Mouse (Mus musculus) heart, embryonic 15.5 days (tissue): ENCODE measurements at regions not wholly inside any gene's neighbourhood (a gene's known extent, or its start where the extent isn't known, plus 50 kb on each side); places are given as distances from the start of the nearest gene placed in this dataset.
"Not testable (repeated sequence)": the region's sequence is repeated elsewhere in the genome, so short reads cannot be mapped to it uniquely, and the experiment has no call there.

ENCODE experiments used
- ATAC-seq: fragments of 200-750 bp; cut with Nextera tagmentation; replicated peaks from 2 replicates; pipeline ENCODE4 v1.8.0; 2017; ENCODE audit warnings: low read depth, moderate TSS enrichment; ENCODE audit not compliant: insufficient number of reproducible peaks, insufficient read depth, low FRiP score
- H3K27ac ChIP-seq: fragments of 300-500 bp; sonication (generic); 2 replicates; pipeline ENCODE4 v1.5.1; 2015; ENCODE audit warnings: mild to moderate bottlenecking, inconsistent platforms
- H3K27me3 ChIP-seq: fragments of 300-500 bp; sonication (generic); 2 replicates; pipeline ENCODE4 v1.6.1; 2015; ENCODE audit warnings: inconsistent platforms
- H3K36me3 ChIP-seq: fragments of 300-500 bp; sonication (generic); 2 replicates; pipeline ENCODE4 v1.6.1; 2015; ENCODE audit warnings: mild to moderate bottlenecking, inconsistent platforms
- H3K4me1 ChIP-seq: fragments of 300-500 bp; sonication (generic); replicated peaks from 2 replicates; pipeline ENCODE4 v1.6.1; 2015; ENCODE audit warnings: inconsistent platforms
- H3K4me2 ChIP-seq: fragments of 300-500 bp; sonication (generic); 2 replicates; pipeline ENCODE4 v1.6.1; 2015; ENCODE audit warnings: inconsistent platforms, mild to moderate bottlenecking, moderate library complexity
- H3K4me3 ChIP-seq: fragments of 300-500 bp; sonication (generic); 2 replicates; pipeline ENCODE4 v1.5.1; 2015; ENCODE audit warnings: mild to moderate bottlenecking, inconsistent platforms
- H3K9ac ChIP-seq: fragments of 300-500 bp; sonication (generic); 2 replicates; pipeline ENCODE4 v1.6.1; 2015; ENCODE audit warnings: mild to moderate bottlenecking, inconsistent platforms
- H3K9me3 ChIP-seq: fragments of 300-500 bp; sonication (generic); replicated peaks from 2 replicates; pipeline ENCODE4 v1.6.1; 2016; ENCODE audit warnings: inconsistent platforms
- WGBS: fragments of 180-500 bp; shearing (Covaris S2); methylation state at CpG from one replicate; pipeline ENCODE4 v1.1.7; 2015; ENCODE audit warnings: mixed read lengths; 5-methylcytosine and 5-hydroxymethylcytosine counted together

DNA sequence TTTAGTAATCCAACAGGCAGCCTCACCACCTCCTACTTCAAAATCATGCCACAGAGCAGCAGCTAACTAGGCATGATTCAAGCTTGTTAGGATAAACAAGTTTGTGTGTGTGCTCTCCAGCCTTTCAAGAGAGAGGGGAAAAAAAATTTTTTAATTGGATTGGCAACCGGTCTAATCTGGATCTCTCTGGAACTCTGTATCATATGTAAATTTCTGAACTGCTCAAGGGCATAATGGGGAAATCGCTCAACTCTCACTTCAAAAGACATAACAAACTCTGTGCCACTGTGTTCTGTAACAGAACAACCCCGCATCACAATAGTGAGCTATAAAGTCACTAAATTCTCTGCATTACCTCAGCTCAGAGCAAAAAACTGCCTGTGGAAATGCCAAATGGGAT lies 147.9 kb upstream of the Krtap11-1 start:
- no peaks in the 10 kb centered on the region for H3K4me1 ChIP-seq
- no peaks in the 10 kb centered on the region for H3K27me3 ChIP-seq
- ATAC-seq: no peak
- no peak overlapping the region for H3K4me2 ChIP-seq
- no peak overlapping the region for H3K9ac ChIP-seq
- H3K36me3 ChIP-seq: no peaks in the 10 kb centered on the region
- no peak overlapping the region for H3K27ac ChIP-seq
- 79% methylated on average over 3 of the region's 3 CpGs for WGBS
- no peaks in the 10 kb centered on the region for H3K9me3 ChIP-seq
- H3K4me3 ChIP-seq: no peak overlapping the region

DNA sequence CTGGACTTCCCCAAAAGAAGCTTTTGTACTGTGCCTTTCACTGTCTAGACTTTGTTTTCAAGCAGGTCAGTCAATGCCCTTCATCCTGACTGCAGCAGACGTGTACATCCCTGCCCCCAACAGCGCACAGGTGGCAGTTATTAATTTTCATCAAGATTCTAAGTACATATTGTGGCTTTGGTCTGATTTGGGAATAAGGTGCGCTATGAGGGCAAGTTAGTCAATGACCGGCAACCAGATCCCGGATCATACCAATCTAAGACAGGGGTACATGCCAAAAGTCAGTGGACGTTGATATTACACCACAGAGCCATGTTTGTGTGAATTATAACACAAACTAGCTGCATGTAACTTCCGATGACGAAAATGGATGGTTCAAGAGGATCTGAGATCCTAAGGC lies 144.7 kb upstream of the Krtap11-1 start:
- not testable (repeated sequence) for H3K4me2 ChIP-seq, H3K4me3 ChIP-seq, H3K9me3 ChIP-seq, H3K27ac ChIP-seq, H3K36me3 ChIP-seq, ATAC-seq, H3K9ac ChIP-seq, H3K27me3 ChIP-seq, H3K4me1 ChIP-seq
- 90% methylated on average over 8 of the region's 8 CpGs for WGBS

DNA sequence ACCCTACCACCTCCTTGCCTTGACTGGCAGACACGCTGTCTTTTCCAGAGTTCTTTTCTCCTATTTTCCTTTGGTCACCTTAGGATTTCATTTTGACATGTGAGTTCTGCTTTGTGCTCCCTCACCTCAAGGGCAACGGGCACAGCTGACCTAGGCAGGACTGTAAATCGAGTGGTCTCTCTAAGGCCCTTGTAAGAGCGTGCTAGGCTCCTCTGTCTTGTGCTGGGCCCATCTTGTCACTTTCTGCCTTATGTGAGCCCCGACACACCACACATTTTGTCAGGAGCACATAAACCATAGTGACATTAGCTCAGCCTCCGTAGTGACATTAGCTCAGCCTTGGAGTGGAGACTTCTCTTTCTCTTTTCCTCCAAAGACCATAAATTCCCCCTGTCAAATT lies 133.3 kb upstream of the Krtap11-1 start:
- Histone ChIP-seq H3K27ac (no peak overlapping the region), H3K9me3 (no peaks in the 10 kb centered on the region), H3K27me3 (no peaks in the 10 kb centered on the region), H3K36me3 (no peaks in the 10 kb centered on the region), H3K9ac (no peak overlapping the region), H3K4me2 (no peak overlapping the region), H3K4me3 (no peak overlapping the region), H3K4me1 (peaks cover 6% of the 10 kb centered on the region; the same call in 1 of the 2 replicates)
- 74% methylated on average over 6 of the region's 6 CpGs for WGBS
- no peak for ATAC-seq

DNA sequence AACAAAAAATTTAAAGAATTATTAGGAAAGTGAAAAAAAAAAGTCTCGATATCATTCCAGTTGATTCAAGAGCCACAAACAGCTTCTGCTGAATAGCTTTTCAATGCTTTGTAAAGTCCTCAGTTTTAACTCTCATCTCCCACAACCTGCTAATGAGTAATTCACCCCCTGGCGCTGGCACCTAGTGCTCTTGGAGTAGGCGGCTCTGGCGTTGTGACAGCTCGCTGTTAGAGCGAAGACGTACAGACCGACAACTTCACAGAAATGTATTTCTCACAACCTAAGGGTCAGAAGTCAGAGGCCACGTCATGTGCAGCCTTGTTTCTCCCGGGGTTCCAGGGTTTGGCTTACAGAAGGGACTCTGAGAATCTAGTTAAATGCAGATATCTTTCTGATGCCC lies 132.2 kb upstream of the Krtap11-1 start:
- 64% methylated on average over 10 of the region's 10 CpGs for WGBS
- ATAC-seq: no peak
- Histone ChIP-seq H3K36me3 (no peaks in the 10 kb centered on the region), H3K4me2 (no peak overlapping the region), H3K9ac (no peak overlapping the region), H3K27me3 (no peaks in the 10 kb centered on the region), H3K4me1 (peaks cover 7% of the 10 kb centered on the region; the same call in 1 of the 2 replicates), H3K9me3 (no peaks in the 10 kb centered on the region), H3K27ac (no peak overlapping the region), H3K4me3 (no peak overlapping the region)

DNA sequence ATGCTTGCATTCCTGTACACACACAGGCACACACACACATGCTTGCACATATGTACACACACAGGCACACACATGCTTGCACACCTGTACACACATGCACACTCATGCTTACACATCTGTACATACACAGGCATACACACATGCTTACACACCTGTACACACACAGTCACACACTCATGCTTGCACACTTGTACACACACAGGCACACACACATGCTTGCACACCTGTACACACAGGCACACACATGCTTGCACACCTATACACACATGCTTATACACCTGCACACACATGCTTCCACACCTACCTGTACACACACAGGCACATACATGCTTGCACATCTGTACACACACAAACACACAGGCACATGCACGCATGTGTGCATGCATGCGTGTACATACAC lies 131.4 kb upstream of the Krtap11-1 start:
- 91% methylated on average over 2 of the region's 2 CpGs for WGBS
- Histone ChIP-seq H3K27me3 (no peaks in the 10 kb centered on the region), H3K9ac (no peak overlapping the region), H3K4me2 (no peak overlapping the region), H3K27ac (no peak overlapping the region), H3K9me3 (no peaks in the 10 kb centered on the region), H3K4me1 (peaks cover 7% of the 10 kb centered on the region; the same call in 1 of the 2 replicates), H3K36me3 (no peaks in the 10 kb centered on the region), H3K4me3 (no peak overlapping the region)
- no peak for ATAC-seq

DNA sequence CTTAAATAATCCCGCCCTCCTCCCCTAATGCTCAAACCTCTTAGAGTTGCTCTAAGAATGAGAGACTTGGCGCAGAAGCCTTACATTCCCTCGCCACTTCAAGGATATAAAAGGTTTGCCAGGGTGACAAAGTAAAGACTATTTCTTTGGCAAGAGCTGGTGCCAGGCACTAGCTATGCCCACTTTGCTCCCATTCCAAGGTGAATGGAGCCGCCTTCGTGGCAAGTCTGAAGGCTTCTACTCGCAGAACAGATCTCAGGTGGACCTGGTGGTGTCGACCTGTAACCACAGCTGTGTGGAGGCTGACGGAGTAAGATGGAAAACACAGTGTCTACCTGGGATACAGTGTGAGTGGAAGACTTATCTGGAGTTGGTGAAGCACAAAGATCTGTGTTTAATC lies 130.8 kb upstream of the Krtap11-1 start:
- Histone ChIP-seq H3K4me2 (no peak overlapping the region), H3K4me3 (no peak overlapping the region), H3K9me3 (no peaks in the 10 kb centered on the region), H3K4me1 (peaks cover 7% of the 10 kb centered on the region; the same call in 1 of the 2 replicates), H3K9ac (no peak overlapping the region), H3K36me3 (no peaks in the 10 kb centered on the region), H3K27ac (no peak overlapping the region), H3K27me3 (no peaks in the 10 kb centered on the region)
- 86% methylated on average over 8 of the region's 8 CpGs for WGBS
- no peak for ATAC-seq

DNA sequence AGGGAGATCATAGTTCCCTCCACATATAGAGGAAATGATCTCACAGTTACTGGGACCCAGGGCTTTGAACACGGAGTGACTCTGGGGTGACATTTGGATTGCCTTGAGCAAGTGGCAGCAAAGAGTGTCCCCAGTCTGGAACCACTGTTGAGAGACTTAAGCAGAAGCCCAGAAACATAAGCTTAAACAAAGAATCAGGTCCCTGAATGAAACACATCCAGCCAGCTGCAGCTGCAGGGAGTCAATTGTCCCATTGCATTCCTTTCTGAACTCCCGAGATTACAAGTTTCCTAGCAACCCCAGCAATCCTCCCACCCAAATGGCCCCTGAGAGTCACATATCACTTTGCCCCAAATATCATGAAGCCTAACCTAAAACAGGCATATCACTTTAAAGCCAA lies 128.7 kb upstream of the Krtap11-1 start:
- Histone ChIP-seq H3K27ac (peak overlapping the region; percentile 38; the same call in 1 of the 2 replicates), H3K27me3 (no peaks in the 10 kb centered on the region), H3K36me3 (no peaks in the 10 kb centered on the region), H3K4me1 (peaks cover 19% of the 10 kb centered on the region), H3K4me3 (no peak overlapping the region), H3K4me2 (no peak overlapping the region), H3K9me3 (no peaks in the 10 kb centered on the region), H3K9ac (no peak overlapping the region)
- no peak; the same call in 1 of the 2 replicates for ATAC-seq
- WGBS: 11% methylated on average over 2 of the region's 2 CpGs

DNA sequence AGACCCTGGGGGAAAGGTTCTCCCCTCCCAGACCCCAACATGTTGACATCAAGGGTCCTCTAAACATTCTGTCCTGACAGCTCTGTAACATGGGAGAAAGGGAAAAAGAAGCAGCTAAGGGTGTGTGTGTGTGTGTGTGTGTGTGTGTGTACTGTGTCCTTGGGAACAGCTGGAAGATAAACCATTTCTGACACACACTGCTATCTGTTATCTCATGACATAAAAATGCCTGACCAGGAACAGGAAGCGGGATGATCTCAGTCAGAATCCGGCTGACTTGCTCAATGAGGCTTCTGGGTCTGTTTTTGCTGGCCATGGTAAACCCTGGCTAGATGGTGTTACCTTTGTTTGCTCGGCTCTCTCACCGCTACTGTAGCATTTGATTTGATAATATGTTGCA lies 124.8 kb upstream of the Krtap11-1 start:
- H3K9ac ChIP-seq: no peak overlapping the region
- ATAC-seq: no peak; the same call in 1 of the 2 replicates
- H3K27me3 ChIP-seq: no peaks in the 10 kb centered on the region
- 38% methylated on average over 4 of the region's 4 CpGs for WGBS
- no peaks in the 10 kb centered on the region for H3K36me3 ChIP-seq
- no peaks in the 10 kb centered on the region for H3K9me3 ChIP-seq
- no peak overlapping the region; the same call in 1 of the 2 replicates for H3K27ac ChIP-seq
- peaks cover 19% of the 10 kb centered on the region for H3K4me1 ChIP-seq
- no peak overlapping the region for H3K4me3 ChIP-seq
- no peak overlapping the region for H3K4me2 ChIP-seq

DNA sequence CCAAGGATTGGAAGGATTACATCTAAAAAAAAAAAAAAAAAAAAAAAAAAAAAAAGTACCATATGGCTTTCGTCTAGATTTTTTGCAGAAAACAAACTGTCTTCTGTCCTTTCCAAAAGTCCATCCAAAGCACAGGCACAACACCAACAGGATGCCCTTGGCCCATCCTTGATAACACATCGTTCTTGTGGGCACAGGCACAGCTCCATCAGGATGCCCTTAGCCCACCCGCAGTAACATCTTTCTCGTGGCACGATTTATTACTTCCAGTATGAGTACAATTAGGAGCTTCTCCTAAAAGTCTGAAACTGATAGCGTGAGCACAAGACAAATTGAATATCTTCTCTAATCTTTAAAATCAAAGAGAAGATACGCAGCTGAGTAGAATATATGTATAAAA lies 124.4 kb upstream of the Krtap11-1 start:
- WGBS: 57% methylated on average over 7 of the region's 7 CpGs
- H3K4me3 ChIP-seq: no peak overlapping the region
- H3K27ac ChIP-seq: no peak overlapping the region; the same call in 1 of the 2 replicates
- H3K9me3 ChIP-seq: no peaks in the 10 kb centered on the region
- H3K27me3 ChIP-seq: no peaks in the 10 kb centered on the region
- no peak for ATAC-seq
- H3K4me1 ChIP-seq: peaks cover 19% of the 10 kb centered on the region
- H3K36me3 ChIP-seq: no peaks in the 10 kb centered on the region
- no peak overlapping the region for H3K4me2 ChIP-seq
- H3K9ac ChIP-seq: no peak overlapping the region

DNA sequence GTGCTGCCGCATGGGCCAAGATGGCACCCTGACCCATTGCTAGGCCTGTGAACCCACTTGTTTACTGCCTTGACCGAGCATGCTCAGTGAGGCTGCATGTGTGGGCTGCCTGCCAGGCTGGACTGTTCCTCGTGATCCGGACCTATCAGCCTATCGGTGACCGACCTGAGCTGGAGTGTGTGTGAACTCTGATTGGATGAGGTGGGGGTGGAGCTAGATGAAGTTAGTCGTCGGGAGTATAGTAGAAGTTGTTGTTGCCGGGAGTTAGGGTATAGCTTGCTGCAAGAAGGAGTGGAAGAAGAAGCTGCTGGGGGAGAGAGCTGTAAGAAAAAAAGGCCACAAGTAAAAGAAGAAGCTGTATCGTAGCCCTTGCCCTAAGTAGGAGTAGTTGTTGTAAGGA lies 122.3 kb upstream of the Krtap11-1 start:
- no peak overlapping the region for H3K4me3 ChIP-seq
- 81% methylated on average over 10 of the region's 10 CpGs for WGBS
- H3K4me2 ChIP-seq: no peak overlapping the region
- no peaks in the 10 kb centered on the region for H3K36me3 ChIP-seq
- H3K9me3 ChIP-seq: no peaks in the 10 kb centered on the region
- peaks cover 12% of the 10 kb centered on the region for H3K4me1 ChIP-seq
- no peak overlapping the region for H3K9ac ChIP-seq
- ATAC-seq: no peak
- no peak overlapping the region for H3K27ac ChIP-seq
- no peaks in the 10 kb centered on the region for H3K27me3 ChIP-seq

DNA sequence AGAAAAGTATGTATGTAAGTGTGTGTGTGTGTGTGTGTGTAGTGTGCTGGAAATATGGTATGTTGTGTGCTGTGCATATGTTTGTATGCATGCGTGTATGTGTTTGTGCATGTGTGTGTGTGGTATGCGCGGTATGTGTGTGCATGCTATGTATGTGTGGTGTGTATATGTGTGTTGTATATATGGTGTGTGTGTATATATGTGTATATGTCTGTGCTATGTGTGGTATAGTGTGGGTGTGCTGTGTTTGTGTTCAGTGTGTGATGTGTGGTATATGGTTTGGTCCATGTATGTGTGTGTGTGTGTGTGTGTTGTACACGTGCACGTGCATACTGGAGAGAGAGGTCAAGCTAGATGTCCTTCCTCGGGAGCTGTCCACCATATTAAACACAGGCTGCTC lies 108.5 kb upstream of the Krtap11-1 start:
- ATAC-seq: no peak
- Histone ChIP-seq H3K9me3 (no peaks in the 10 kb centered on the region), H3K4me3 (no peak overlapping the region), H3K27ac (no peak overlapping the region), H3K9ac (no peak overlapping the region), H3K36me3 (no peaks in the 10 kb centered on the region), H3K4me2 (no peak overlapping the region), H3K27me3 (no peaks in the 10 kb centered on the region), H3K4me1 (0 out of 2 replicates have a peak, but pooled peaks cover 2% of the 10 kb centered on the region)
- 81% methylated on average over 6 of the region's 6 CpGs for WGBS

DNA sequence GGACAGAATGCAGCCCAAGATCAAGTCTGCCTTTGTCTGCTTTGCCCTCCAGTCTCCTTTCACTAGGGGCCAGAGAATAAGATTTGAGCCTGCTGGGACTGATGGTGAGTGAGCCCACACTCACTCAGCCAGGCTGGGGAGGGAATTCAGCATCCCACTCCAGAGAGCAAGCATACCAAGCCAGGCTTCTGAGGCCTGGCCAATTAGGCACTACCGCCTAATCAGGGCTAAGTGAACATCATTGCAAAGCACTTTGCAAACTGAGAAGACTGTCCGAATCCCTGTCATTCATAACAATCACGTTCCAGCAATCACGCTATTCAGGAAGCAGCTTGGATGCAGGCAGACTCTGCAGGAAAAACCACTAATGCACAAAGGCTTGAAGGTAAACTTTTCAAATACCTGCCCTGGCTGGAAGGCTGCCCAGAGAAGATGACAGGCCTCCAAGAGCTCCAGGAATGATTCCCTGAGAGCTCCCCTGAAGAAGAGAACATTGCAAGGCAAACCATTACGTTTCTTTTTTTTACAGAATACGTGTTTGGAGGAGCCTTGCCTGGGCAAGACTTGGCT lies 107.5 kb upstream of the Krtap11-1 start:
- no peak for ATAC-seq
- 64% methylated on average over 6 of the region's 6 CpGs for WGBS

More for the DNA sequence above, 107.5 kb upstream of the Krtap11-1 start:
- Histone ChIP-seq H3K36me3 (no peaks in the 10 kb centered on the region), H3K27ac (no peak overlapping the region), H3K4me3 (no peak overlapping the region), H3K4me2 (no peak overlapping the region), H3K27me3 (no peaks in the 10 kb centered on the region), H3K4me1 (0 out of 2 replicates have a peak, but pooled peaks cover 2% of the 10 kb centered on the region), H3K9ac (no peak overlapping the region), H3K9me3 (no peaks in the 10 kb centered on the region)
